Mouse (Mus musculus) testis, postnatal 10 days (tissue): ENCODE measurements at regions not wholly inside any gene's neighbourhood (a gene's known extent, or its start where the extent isn't known, plus 50 kb on each side); places are given as distances from the start of the nearest gene placed in this dataset.

ENCODE experiments used
- DNase-seq: peaks from one replicate; pipeline ENCODE4 v3.0.0; 2021; ENCODE audit warnings: low spot score

GRCm38 (mm10) chr13:63627184-63627893 is 53.9 kb upstream of the Ptch1 start:
- no peak for DNase-seq

DNA sequence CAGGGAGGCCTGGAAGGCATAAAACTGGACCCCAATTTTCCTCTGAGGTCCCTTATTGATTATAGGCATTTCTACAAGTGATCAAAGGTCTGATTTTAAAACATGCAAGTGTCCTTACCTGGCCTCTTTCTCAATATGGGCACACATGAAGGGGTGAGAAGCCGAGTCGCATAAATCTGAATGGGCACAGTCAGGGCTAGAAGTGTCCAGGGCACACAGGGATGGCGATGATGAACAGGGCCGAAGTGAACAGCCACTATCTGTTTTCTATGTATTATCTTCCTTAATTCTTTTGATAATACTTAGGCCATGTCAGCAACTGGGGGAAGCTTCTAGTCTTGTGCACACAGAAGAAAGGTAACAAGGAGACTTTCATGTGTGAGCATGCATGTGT is 54.5 kb upstream of the Ptch1 start:
- no peak for DNase-seq

- DNase-seq = no peak
Measured at GRCm38 (mm10) chr13:63631771-63632347, 58.5 kb upstream of the Ptch1 start.

DNA sequence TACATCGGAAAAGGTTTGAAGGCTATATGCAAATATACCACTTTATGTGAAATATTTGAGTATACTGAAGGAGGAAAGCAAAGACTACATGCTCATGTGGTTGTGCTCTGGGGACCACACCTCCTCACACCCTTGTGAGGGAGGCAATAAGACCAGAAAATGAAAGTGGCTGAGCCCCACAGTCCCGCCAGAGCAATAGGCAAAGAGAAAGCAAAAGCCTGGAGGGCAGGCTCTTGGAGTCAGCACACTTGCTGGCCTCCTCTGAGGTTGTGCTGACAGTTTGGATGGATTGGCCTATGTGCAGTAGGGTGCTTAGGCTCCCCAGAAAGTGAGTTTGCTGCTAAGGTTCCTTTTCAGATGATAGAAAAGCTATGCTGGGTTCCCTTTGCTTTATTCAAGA is 60.9 kb upstream of the Ptch1 start:
- no peak for DNase-seq

- DNase-seq = no peak
Measured at GRCm38 (mm10) chr13:63641649-63642226, 68.3 kb upstream of the Ptch1 start.

DNA sequence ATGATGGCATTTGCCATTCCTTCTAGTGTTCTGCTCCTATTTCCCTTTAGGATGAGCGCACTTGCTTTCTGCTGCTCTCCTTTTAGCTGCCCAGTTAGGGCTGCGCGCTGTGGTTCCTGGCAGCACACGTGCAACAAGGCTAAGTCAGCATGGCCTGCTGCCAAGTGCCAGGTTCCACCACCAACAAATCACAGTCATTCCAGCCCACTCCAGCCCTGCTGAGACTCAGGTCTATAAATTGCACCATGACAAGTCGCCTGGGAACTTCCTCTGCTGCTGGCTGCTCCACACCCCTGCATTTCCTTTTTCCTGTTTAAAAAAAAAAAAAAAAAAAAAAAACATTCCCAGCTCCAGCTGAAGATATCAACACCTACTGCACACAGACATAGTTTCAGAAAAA is 69.2 kb upstream of the Ptch1 start:
- DNase-seq = peak; percentile 56

- no peak for DNase-seq
Measured at GRCm38 (mm10) chr13:63643394-63643793, 70.0 kb upstream of the Ptch1 start.

- no peak for DNase-seq
Measured at GRCm38 (mm10) chr13:63644308-63644707, 70.9 kb upstream of the Ptch1 start.

DNA sequence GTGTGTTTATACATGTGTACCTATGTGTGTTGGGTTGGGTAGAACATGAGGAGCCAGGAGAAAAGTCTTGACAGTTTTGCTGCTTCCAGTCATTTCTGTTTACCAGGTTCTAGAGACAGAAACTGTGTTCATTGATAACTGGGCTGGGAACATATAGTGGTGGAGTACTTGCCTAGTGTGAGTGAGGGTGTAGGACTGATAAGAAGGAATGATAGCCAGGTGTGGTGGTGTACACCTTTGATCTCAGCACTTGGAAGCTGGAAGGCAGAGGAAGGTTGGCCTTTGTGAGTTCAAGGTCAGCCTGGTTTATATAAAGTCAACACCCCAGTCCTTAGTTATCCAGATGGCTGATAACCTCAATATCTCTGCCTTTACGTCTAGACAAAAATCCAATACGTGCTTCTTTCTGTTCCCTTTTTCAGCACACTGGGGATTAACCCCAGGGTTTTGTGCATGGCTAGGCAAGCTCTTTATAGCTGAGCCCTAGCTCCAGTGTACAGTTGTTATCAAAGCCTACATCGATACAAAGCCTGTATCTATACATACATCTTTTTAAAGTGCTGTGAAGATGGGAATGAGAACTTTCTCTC is 75.8 kb upstream of the Ptch1 start:
- no peak for DNase-seq

DNA sequence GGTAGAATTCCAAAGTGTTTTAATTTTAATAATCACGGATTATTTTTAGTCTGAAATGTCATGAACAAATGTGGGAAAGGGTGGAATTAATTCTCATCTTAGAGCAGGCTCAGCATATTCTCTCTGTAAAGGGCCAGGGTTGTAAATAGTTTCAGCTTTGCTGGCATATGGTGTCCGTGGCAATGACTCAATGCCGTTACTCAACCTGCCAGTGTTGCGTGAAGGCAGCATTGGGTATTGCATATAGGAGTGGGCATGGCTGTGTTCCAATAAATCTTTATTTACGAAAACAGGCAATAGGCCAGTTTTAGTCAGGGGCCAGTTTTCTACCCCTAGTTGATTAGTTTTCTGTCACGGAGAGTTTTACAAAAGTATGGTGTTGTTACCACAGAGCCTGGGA is 81.1 kb upstream of the Ptch1 start:
- no peak for DNase-seq

- DNase-seq = no peak
Measured at GRCm38 (mm10) chr13:63657115-63657514, 83.7 kb upstream of the Ptch1 start.

GRCm38 (mm10) chr13:63659412-63659811 is 86.0 kb upstream of the Ptch1 start:
- DNase-seq = no peak

- peak; percentile 61 for DNase-seq
Measured at GRCm38 (mm10) chr13:63660431-63660830, 87.0 kb upstream of the Ptch1 start.

- no peak for DNase-seq
Measured at GRCm38 (mm10) chr13:63668576-63668975, 95.2 kb upstream of the Ptch1 start.

DNA sequence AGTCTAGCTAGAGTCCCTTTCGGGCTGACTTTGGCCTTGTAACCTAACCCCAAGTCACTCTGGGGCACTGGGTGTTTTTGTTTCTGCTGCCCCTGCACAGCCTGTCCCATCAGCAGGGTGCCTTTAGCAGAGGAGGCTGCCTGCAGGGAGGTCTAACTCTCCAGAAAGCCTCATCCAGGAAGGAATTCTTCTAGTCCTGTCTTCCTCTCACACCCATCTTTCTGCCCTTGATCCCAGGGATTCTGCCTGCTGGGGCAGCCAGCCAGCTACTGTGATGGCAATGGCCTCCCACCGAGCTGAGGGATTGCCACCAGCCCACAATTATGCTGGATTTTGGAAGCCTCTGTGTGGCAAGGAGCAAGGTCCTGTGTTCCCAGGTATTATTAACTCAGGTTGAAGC is 95.6 kb upstream of the Ptch1 start:
- no peak for DNase-seq

DNA sequence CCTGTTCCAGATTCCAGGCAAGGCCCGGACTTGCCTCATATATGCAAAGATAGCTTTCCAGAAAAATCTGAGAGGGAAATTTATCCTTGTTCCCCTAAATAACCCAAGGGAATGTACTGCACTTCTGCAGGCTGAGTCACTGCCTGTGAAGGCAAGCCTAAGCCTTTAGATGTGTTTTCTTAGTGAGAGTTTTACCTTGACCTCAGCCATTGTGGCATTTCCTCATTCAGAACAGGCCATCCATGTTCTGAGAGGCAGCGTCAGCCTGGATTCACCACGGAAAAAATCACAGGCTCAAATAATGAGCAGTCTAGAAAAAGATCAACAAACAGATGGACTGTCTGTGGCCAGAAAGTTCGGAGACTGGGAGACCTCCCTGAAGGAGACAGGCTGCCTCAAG is 99.0 kb upstream of the Ptch1 start:
- DNase-seq = no peak

DNA sequence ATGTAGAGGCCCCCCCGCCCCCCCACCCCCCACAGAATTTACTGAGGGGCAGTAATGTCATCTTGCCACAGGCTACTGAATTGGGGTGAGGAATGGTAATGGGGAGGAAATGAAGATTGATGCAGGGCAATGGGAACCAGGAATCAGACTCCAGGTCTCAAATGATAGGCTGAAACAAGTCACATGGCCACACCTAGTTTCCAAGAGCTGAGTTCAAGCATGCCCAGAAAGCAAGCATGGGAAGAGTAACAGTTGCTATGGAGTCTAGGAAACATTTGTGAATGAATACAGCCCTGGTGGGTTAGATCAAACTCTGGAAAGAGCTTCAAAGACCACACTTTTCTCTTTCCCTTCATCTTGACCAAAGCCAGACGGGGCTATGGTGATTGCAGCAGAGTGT is 104.3 kb upstream of the Ptch1 start:
- DNase-seq = no peak

GRCm38 (mm10) chr13:63678265-63679260 is 105.2 kb upstream of the Ptch1 start:
- DNase-seq = peak; percentile 60

GRCm38 (mm10) chr13:63682341-63682740 is 108.9 kb upstream of the Ptch1 start:
- DNase-seq = no peak

DNA sequence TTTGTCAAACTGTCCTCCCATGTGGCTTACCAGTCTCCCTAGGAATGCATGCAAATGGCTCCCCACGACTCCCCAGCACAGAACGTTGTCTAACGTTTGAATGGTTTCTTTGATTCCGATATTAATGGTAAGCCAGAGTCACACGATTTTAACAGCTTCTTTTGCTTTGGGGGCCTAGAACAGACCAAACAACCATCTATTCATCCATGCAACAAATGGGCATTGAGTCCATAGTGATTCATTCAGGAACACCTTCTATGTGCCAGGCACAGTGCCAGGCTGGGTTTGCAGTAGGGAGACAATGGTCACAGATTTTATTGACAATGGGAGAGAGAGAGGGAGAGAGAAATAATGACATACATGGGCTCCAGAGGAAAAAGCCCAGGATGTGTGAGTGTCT is 118.6 kb upstream of the Ptch1 start:
- DNase-seq = no peak

GRCm38 (mm10) chr13:63693636-63694035 is 120.2 kb upstream of the Ptch1 start:
- no peak for DNase-seq

- DNase-seq = no peak
Measured at GRCm38 (mm10) chr13:63696399-63696798, 118.6 kb upstream of the Ercc6l2 start.
